Mouse (Mus musculus) lung, postnatal 4 days (tissue): ENCODE measurements around the gene Lta.

Source experiments
- DNase-seq, 2 experiments: peaks; one replicate each; pipeline ENCODE4 v3.0.0; 2021

Gene Lta

GRCm38 (mm10) chr17:35204494-35205379, at the start of gene Lta:
Gene Lta, minus strand, starts transcription at chr17:35205351.
- DNase-seq, result no peak

- peak; percentile 61 to 77 for DNase-seq
Observed at GRCm38 (mm10) chr17:35254241-35255098, 49.3 kb upstream of the Lta start.

- DNase-seq, result no peak
Observed at GRCm38 (mm10) chr17:35253293-35254093, 48.3 kb upstream of the Lta start.

- no peak for DNase-seq
Observed at GRCm38 (mm10) chr17:35252619-35253292, 47.6 kb upstream of the Lta start.

GRCm38 (mm10) chr17:35251981-35252380, 46.8 kb upstream of the Lta start:
- no peak for DNase-seq

GRCm38 (mm10) chr17:35251162-35251719, 46.1 kb upstream of the Lta start:
- peak; percentile 71 to 73 for DNase-seq

- no peak for DNase-seq
Observed at GRCm38 (mm10) chr17:35250348-35251120, 45.4 kb upstream of the Lta start.

- no peak for DNase-seq
Observed at GRCm38 (mm10) chr17:35249451-35250197, 44.5 kb upstream of the Lta start.

- no peak for DNase-seq
Observed at GRCm38 (mm10) chr17:35248986-35249385, 43.8 kb upstream of the Lta start.

- peak in 1 of 2 experiments; percentile 31 for DNase-seq
Observed at GRCm38 (mm10) chr17:35247144-35247543, 42.0 kb upstream of the Lta start.

GRCm38 (mm10) chr17:35245731-35246623, 40.8 kb upstream of the Lta start:
- DNase-seq, result peak in 1 of 2 experiments; percentile 37

- DNase-seq, result peak in 1 of 2 experiments; percentile 32
Observed at GRCm38 (mm10) chr17:35244999-35245398, 39.8 kb upstream of the Lta start.

GRCm38 (mm10) chr17:35243086-35243485, 37.9 kb upstream of the Lta start:
- DNase-seq, result peak; percentile 71 to 79

GRCm38 (mm10) chr17:35242015-35242941, 37.1 kb upstream of the Lta start:
- DNase-seq, result peak; percentile 73 to 89

GRCm38 (mm10) chr17:35241305-35242014, 36.3 kb upstream of the Lta start, which contains the start of gene Ddx39b:
Gene Ddx39b, plus strand, starts transcription at chr17:35241746.
- DNase-seq, result peak; percentile 96 to 99

- DNase-seq, result no peak
Observed at GRCm38 (mm10) chr17:35240384-35241304, 35.5 kb upstream of the Lta start.
